Mouse (Mus musculus) right cerebral cortex, postnatal 25 days (tissue): Measurements from ENCODE around the gene Gpr152.

ENCODE experiments used
- DNase-seq: peaks from one replicate; pipeline ENCODE4 v3.0.0; 2022

The Gpr152 gene

DNA sequence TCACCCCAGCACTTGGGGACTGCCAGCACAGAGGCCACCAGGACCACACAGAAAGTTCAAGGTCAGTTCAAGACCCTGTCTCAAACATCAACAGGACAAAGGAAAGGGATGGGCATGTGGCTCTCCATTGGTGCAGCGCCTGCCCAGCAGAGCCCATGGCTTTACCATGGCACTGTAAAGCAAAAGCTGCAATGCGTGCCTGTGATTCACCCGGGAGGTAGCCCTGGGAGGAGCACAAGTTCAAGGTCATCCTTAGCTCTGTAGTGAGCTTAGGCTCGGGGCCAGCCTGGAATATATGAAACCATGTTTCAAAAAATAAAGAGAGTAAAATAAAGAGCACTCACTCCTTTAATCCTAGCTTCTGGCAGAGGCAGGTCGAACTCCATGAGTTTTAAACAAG, 12.3 kb downstream of the Gpr152 start:
- DNase-seq: no peak

DNA sequence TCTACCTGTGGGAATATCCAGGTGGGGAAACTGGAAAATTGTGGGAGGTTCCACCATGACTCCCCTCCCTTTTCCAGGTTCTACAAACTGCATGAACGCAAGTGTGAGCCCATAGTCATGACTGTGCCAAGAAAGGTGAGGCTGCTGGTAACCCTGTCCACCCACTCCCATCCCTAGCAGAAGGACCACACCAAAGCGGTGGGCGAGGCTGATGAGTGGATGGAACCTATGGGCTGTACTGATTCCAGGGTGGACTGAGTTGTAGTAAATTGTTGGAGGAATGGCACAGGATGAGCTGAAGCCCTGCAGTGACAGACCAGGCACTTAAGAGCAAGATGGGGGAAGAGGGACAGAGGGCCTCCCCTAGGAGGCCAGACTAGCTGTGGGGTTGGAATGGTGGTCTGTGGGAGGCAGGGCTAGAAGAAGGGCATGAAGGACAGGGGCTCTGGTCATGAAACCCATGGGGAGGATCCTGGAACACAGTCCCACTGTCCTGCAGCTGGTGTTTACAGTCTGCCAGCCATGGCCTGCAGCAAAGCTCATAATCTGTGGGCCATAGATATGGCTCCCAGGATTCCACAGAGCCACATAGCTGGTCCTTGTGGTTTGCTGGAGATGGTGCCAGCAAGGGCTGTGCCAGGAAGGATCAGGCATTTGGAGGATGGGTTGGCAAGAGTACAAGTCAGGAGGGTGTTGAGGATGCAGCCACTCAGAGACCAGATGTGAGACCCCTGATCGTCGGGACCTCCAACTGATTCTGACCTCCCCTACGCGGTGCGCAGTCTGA, 13.1 kb downstream of the Gpr152 start:
- DNase-seq: no peak

DNA sequence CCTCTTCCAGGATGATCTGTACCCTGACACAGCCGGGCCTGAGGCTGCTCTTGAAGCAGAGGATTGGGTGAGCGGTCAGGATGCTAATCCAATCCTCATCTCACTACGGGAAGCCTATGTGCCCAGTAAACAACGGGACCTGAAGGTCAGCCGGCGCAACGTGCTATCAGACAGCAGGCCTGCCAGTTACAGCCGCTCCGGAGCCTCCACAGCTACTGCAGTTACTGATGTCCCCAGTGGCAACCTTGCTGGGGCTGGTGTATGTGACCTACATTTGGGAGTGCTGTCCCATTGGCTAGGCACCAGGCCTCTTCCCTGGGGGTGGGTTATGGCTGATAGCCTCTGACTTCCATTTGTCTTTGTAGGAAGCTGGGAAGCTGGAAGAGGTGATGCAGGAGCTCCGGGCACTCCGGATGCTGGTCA, 13.7 kb downstream of the Gpr152 start, which contains the start of gene Ptprcap:
Ptprcap (plus strand) TSS at position 373 of the 423 bp plus-strand sequence.
- DNase-seq: no peak

DNA sequence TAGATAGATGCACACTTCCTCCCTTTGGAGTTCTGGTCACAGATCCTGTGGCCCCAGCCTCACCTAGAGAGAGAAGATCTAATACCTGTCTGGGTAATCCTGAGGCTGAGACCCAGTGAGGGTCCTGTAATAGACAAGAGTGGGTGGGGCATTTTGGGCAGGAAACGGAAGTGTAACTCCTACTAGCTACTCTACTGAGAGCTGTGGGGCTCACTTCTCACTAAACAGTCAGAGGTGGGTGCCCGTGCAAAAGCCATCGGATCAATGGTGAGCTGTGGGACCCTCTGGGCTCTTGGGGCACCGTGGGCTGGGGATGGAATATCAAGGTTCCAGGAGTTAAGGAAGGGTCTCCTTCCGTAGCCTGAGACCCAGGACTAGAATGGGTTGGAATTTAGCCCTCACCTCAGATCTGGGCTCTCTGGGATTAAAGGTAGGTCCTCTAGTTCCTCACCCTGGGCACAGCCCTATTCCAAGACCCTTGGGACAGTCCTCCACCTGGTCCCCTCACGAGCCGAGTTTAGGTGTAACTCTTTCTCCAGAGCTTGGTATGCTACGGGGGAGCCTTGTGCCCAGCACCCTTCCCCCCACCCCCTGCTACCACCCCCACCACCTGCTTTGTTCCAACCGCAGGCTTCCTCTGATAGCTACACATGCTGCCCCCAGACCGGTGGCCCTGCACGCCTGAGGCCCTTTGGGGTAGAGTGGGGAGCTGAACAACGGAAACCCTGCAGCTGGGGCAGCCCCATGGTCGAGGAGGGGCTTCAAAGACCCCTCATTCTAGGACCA, 15.0 kb downstream of the Gpr152 start:
- no peak for DNase-seq

DNA sequence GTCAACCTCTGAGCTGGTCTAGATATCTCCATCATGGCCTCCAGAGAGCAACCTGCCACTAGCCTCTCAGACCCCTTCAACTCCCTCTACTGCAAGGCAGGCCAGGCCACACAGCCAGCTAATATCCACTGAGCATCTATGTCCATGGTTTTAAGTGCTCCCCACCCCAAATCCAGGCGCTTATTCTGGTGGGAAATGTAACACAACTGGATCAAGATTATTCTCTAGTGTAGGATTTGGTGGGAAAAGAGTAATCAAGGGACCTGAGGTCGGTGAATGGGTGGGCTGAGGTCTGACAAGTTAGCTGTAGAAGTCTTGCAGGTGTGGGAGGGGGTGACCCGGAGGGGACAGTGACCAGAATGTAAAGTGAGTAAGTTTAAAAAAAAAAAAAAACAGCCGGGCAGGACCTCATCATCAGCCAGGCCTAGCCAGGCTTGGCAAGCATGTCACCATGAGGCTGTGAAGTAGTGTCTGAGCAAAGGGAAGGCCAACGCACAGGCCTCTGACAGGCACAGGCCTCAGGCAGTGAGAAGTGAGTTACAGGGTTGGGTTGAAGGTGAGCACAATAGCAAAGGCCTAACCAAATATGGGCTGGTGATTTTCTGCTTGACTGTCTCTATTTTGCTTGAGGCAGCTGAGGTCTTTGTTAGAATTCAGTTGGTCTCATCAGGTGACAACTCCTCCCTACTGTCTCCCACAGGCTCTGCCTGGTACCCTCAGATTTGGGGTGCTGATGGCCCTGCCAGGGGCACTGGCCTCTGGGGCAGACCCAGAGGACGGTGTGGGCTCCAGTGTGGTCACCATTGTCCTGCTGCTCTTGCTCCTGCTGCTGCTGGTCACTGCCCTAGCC, 15.9 kb downstream of the Gpr152 start:
- no peak for DNase-seq

DNA sequence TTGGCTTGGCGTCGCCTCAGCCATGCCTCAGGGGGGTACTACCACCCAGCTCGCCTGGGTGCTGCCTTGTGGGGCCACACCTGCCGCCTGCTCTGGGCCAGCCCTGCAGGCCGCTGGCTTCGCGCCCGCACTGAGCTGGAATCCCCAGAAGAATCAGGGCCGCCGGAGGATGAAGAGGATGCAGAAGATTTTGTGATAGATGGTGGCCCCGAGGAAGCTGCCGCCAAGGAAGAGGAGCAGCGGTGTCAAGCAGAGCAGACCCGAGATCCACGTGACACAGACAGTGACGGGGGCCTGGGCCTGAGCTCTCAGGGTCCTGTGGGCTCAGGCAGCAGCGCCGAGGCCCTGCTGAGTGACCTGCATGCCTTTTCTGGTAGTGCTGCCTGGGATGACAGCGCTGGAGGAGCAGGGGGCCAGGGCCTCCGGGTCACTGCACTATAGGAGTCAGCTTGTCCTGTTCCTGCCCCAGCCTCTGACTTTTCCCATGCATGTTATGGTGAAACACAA, 16.5 kb downstream of the Gpr152 start:
- DNase-seq: no peak

DNA sequence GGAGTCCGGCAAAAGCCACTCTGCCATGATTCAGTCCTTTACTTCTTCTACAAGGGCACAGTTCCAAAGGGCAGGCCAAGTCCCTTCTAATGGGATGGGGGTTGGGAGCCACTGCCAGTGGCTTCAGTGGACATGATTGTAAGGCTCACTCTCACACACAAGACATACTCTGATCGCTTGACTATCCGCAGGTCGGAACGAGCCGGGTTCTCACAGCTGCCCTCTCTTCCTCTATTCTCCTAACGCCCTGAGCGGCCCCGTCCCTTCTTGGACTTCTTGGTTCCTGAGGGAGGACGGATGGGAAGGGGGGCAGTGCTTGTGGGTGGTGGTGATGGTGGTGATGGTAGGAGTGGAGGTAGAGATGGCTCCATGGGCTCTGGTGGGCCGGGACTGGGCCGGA, 17.2 kb downstream of the Gpr152 start:
- no peak for DNase-seq

DNA sequence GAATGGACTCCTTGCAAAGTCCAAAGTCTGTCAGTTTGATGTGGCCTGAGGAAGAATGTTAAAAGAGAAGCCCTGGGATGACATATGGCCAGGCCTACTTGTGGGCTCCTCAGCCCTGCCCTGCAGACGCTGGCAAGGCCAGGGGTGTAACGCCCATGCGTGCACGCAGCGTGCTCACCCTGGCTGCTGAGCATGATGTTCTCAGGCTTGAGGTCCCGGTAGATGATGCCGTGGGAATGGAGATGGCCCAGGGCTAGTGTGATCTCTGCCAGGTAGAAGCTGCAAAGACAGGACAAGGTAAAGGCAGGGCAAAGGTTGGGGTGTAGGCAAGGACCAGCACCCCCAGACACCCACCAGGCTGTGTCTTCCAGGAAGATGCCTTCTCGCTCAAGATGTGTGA, 19.5 kb downstream of the Gpr152 start:
- DNase-seq: no peak

DNA sequence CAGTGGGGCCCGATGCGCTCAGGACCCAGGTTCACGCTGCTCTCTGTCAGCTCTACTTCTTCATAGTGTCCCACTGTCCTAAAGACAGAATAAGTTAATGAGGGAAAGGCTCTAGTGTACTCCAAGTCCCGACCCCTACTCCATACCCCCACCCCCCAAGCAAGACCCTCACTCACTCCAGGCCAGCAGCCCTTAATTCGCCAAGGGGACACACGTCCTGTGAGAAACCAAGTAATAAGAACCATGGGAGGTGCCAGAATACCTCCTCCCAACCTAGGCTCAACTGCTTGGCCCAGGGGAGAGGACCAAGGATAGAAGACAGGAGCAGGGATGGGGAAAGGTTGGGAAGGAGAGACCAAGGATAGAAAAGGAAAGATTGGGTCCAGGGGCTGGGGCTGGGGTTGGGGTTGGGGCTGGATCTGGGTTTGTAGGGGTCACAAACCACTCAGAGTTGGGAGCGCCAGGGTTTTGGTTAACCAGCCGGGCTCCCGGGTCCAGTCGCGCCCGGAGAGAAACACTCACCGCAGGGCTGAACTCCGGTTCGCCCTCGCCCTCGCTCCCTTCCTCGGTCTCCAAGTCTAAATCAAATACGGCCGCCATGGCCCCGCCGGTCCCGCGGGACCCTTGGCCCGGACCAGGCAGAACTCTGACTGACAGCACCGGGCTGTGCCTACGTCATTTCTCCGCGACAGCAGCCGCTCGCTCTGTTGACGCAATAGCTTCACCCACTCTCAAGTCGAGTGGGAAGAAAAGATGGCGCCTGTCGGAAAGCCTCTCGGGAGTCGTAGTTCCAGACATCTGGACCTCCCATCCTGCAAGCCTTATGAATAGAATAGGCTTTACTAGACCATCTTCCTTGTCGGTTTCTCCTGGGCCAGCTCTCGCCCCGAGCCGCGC, 23.3 kb downstream of the Gpr152 start, which contains the start of gene Rps6kb2:
Rps6kb2 (minus strand) TSS at position 709 of the 897 bp plus-strand sequence.
- DNase-seq: peak; percentile 97

DNA sequence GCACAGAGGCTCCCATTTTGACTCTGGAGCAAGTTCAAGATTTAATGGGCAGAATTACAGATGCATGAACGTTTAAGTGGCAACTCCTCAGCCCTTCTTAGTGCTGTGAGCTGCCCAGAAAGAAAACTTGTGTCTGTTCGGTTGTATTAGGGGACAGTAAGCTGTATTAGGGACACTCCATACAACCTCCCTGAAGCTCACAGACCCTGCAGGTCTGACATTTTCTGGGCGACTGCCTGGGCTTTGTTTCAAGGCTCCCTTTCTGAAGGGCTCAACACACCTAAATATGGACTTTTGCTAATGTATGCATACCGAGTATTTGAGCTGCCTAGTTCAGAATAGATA, 23.9 kb downstream of the Gpr152 start:
- DNase-seq: no peak

DNA sequence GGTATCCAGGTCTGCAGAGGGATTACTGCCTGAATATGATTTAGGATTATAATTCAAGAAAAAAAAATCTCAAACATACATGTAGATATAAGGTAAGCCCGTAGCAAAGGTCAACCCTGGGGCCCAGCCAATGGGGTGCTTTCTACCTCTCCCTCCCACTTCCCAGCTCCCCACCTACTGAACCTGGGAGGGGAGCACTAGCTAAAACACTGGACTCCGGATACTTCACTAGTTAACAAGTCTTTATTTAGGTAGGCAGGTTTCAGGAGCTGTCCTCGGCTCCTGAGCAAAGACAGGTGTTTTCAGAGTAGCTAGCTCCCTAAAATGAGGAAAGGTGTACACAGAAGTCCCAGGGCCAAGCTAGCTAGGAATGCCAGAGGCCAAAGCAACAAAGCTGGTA, 24.5 kb downstream of the Gpr152 start:
- no peak for DNase-seq

DNA sequence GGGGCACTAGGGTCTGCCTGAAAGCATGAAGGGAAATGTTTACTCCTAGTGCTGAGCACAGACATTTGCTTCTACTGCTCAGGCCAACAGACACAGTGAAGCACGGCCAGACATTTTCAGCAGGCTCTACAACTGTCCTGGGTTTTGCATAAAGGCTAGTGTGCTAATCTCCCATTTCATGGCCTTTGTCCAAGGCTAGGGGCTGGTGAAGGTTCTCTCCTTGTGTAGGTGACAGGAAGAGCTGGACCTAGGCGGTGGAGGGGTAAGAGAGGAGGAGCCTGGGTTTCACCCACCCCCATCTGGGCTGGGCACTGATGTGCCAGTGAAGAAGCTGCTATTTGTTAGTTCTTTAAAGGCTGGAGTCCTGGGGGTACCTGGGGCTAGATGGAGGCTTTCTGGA, 25.1 kb downstream of the Gpr152 start:
- no peak for DNase-seq

DNA sequence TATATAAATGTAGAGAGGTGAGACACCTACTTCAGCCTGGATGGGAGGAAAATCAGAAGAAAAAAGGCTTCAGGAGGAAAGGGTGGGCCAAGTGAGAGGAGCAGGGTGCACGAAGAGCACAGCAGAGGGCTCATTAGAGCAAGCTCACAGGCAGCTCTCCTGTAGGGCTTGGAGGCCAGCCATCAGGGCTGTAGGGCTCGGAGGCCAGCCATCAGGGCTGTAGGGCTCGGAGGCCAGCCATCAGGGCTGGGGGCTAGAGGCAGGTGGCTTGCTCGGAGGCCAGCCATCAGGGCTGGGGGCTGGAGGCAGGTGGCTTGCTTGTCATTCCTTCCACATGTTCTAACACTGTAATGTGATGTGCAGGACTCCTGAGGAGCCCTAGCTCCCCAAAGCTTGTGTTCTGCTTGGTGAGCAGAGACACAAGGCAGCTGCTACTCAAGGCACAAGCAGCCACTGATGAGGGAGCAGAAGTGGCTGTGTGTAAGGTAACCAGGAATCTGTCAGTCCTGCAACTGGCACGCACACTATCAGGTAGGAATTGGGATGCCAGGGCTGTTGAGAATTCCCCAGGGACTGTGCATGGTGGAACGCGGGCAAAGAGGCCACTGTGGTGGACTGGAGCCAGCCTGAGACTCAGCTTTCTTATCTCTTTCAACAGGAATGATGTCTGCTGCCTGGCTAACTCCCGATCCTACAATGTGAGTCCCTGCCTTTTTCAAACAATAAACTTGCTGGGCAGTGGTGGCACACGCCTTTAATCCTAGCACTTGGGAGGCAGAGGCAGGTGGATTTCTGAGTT, 27.3 kb downstream of the Gpr152 start:
- no peak for DNase-seq

DNA sequence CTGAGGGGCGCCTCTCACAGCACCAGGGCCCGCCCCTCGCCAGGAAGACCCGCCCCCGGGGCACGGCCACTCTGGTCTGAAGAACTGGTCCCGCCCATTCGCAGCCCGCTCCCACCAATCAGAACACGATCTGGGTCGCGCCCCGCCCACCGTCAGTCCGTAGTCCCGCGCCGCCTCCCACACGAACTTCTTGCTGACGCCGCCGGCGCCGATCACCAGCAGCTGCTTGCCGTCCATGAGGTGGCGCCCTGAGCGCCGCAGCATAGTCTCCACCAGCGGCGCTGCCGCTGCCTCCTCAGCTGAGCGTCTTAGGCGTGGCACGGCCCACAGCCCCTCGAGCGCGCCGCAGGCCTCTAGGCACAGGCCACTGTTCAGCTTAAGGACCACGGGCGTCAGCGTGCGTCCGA, 29.8 kb downstream of the Gpr152 start:
- DNase-seq: peak; percentile 100

DNA sequence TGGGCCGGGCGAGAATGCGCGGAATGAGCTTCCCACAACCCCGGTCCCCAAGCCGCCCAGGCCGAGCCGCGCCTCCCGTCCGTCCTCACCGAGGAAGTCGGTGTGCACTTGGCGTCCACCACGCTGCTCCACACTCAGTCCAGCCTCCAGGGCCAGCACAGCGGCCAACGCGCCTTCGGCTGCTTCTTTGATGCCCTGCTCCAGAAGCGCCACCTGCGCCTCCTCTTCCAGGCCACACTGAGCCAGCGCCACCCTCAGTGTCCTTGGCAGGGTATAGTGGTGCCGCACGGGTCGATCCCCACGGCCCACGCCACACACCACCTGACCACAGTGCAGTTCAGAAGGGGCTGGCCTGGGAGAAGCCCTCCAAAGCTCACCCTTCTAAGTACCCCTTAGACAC, 30.2 kb downstream of the Gpr152 start:
- no peak for DNase-seq

DNA sequence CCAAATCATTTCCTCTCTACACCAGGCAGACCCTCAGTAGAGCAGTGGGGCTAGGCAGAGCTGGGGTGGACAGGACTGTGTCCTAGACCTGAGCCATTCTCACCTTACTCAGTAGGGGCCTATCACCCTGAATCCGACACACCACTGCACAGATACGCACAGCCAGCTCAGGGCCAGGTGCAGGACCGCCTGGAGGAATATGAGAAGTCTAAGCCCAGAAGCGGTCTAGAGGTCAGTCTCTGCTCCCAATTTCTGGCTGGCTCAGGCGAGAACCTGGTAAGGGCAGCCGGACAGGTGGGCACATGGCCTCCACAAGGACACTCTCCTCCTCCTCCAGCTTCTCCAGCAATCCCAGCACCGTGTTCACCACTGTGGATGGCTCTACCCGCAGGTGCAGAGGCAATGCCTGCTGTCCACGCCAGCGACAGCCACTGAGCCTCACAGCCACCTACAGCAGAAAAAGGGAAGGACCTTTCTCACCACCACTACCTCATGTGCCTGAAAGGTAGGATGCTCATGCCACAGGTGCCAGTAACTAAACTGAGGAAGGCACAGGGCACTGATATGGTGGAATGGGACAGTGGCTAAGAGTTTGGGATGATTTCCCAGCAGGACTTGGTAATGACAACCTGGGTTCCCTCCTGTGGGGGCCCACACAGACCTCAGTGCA, 31.3 kb downstream of the Gpr152 start:
- DNase-seq: no peak

DNA sequence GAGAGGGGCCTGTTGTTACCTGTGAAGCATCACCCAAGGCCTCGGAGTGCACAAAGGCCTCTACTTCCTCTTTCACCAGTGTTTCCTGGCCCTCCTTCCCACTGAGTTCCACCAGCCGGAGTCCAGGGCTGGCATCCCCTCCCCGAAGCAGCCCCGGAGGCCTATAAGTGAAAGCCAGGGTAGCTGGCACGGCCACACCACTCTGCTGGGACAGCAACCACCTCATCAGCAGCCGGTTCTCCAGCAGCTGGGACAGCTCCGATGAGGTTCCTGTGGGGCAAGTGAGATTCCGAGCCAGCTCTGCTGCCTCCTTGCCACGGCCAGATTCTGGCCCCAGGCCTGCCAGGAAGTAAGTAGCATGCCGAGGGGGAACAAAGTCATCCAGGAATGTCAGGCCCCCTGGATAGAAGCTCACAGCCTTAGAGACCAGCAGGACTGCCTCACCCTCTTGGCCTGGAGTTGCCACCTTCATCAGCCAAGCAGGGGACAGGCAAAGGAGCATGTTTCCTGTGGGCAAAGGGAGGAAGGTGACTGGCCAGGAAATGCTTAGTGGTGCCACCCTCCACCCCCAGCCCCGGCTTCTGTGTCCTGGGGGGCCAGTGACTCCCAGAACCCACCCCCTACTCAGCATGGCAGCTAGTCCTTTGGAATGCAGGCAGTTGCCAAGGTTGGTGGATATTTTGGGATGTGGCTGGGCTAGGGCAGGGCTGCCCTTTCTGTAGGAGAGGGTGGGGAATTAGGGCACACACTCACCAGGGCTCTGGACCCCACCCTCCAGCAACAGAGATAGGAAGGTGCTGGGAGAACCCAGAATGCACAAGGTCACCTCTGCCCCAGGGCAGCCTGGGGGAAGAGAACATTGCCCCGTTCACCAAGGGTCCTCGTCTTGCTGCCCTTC, 32.1 kb downstream of the Gpr152 start:
- DNase-seq: no peak

DNA sequence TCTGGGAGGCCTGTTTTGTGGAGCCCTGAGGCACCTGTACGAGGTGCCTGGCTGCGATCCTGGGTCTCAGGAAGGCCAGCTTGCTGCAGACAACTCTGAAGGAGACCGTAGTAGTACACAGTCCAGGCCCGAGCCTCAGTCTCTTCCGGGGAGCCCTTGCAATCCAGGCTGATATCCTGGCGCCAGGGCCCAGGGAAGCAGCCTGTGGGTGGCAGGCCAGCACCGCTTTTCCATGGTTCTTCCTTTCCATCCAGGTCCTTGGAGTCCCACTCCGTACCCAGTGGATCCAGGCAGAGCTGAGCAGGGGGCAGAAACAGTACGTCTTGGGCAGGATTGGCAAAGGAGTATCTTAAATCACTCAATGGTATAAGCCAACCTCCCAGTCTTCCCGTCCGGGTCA, 33.3 kb downstream of the Gpr152 start:
- no peak for DNase-seq

DNA sequence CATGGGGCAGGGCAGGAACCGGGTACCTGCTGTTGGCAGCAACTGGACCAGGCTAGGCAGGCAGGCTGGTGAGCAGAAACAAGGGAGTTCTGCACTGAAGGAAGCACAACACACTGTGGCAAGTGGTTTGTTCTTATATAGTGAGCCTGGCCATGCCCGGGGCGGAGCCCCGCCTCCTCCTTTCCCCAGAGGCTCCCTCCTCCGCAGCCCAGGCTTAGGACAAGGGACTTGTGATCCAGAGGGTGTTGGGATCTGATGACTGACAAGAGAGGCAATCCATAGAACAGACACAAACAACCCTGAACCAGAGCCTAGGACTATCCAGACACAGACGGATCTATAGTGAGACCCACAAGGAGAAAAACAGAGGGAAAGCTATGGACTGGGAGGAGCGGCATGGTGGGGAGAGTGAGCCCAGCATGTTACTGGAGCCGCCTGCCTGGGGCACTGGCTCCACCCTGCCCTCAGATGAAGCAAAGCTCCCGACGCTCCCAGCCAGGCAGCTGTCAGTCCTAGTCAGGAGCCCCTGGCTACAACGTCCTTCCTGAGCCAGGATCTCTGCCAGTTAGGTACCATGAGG, 35.9 kb downstream of the Gpr152 start, which contains the start of gene Carns1:
Carns1 (minus strand) TSS at position 112 of the 580 bp plus-strand sequence.
- DNase-seq: no peak
